Mouse (Mus musculus) mouse embryonic stem cell (cell line): ENCODE measurements around the gene Cdc42.

ENCODE experiments used
- in situ Hi-C, 2 experiments: fragments of 300-500 bp; cut with MboI; formaldehyde crosslinking; loops; 1 replicate in 1 of 2; 3 replicates in 1 of 2; pipeline ENCODE4 v1.14.3; 2019 to 2020; ENCODE audit warnings: low sequenced_read_pairs in 2 of 2, low pct_unique_long_range_greater_than_20kb in 1 of 2, mixed read lengths in 1 of 2; ENCODE audit not compliant: unreplicated experiment in 1 of 2

Gene Cdc42

DNA sequence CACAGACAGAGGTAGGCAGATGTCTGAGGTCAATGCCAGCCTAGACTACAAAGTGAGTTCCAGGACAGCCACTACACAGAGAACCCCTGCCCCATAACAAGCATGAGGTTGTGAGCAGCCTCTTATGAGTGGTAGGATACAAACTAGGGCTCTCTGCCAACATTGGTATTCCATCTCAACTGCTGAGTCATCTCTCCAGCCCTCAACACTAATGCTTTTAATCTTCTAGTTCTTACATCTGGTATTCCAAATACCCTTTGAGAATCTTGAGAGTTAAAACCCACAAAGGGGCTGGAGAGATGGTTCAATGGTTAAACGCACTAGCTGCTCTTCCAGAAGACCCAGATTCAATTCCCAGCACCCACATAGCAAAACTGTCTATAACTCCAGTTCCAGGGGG is 18.1 kb downstream of the Cdc42 start:
- in situ Hi-C loops, result no loop called here

DNA sequence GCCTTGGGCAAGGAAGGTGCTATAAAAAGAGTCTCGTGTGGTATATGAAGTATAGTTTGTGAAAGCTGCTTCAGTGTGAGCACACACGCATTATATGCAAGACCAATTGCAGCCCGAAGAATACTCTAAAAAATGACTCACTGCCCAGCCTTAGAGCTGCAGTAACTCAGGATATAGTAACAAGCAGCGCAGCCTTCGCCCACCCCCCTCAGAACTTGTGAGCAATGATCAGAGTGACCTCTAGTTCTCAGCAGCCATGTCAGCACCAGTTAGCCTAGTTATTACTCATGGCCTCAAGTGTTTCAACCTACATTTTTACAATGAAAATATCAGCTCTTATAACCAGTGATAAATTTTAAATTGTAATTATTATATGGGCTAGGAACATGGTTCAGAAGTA is 21.1 kb downstream of the Cdc42 start:
- in situ Hi-C loops, result no loop called here

DNA sequence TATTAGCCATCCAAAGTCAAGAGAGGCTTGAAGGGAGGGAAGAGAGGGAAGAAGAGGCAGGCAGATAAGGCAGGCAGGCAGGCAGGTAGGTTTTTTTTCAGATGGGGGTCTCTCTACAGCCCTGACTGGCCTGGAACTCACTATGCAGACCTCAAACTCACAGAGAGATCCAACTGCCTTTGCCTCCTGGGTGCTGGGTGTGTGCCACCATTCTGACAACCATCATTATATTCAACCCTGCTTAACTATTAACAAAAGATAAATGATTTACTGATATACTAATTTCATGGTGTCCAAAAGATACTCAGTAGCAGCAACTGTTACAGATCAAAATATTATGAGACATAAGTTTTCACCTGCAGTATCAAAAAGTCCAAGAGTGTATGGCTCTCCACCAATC is 25.5 kb downstream of the Cdc42 start:
- in situ Hi-C loops, result no loop called here

DNA sequence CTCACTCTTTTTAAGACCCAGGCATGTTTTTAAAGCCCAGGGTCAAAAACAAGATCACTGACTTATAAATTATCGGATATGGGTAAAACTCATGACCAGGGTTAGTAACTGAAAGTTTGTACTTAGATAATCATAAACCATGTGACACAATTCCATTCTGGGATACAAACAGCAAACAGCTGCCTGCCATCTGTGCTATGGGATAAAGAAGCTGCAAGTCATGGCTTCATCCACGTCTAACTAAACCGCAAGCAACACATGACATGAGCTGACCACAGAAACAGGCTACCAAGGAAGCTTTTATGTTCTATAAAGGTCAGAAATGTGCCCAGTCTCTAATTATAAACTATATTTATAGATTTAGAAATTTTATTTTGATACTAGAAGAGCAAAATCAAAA is 31.0 kb downstream of the Cdc42 start:
- in situ Hi-C loops, result no loop called here

DNA sequence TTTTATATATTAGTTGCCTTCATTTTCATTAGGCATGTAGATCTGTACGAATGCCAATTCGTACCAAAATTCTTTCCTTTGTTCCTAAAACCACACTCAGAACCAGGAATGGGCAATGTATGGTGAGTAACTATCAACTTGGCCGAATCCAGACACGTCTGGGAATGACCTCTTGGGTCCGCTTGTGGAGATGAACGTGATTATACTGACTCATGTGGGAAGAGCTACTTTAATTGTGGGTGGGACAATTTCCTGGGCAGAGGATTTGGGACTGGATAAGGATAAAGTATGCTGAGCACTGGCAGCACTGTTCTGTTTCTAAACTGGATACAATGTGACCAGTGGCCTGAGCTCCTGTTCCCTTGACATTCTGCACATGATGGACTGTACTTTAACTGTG is 32.6 kb downstream of the Cdc42 start:
- in situ Hi-C loops, result no loop called here

DNA sequence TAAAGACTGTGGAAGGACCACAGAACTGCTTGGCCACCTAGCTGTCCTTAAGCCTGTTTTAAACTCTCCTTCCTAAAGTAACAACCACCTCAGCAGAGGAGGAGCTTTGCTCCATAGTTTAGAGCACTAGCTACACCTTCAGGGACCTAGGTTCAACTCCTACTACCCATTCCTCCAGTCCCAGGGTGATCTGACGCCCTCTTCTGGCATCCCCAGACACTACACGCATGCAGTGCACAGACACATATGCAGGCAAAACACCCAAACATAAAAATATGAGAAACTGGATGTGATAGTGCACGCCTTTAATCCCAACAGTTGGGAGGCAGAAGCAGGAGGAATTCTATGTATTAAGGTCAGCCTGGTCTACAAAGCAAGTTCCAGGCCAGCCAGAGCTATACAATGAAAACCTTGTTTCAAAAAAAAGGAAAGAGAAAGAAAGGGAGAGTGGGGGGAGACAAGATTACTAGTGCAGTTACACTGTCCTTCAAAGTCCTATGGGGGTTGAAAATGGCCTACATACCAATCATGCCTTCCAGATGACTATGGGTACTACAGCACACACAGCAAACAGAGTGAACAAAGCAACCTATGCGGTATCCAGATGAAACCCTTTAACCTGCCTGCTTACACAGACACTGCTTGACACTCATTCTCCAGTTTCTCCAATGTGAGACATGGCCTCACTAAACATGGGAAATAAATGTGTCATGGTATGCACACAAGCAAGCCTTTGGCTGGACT is 41.3 kb downstream of the Cdc42 start:
- in situ Hi-C loops, result no loop called here

DNA sequence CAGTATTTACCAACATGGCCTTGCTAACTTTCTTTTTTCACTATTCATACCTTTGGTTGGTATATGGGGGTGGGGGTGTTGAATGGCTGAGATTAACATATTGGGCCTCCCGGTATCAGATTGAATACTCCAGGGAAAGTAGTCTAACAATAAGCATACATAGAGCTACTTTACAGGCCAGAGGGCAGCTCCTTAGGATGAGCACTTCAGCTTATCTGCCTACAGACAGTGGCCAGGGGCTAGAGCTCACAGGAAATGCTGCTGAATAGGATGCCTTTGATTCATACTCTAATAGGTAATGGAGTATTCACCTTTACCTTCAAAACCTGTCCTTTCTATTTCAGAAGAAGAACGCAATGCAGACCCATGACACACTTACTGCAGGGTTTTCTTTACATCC is 42.5 kb downstream of the Cdc42 start:
- in situ Hi-C loops, result no loop called here

DNA sequence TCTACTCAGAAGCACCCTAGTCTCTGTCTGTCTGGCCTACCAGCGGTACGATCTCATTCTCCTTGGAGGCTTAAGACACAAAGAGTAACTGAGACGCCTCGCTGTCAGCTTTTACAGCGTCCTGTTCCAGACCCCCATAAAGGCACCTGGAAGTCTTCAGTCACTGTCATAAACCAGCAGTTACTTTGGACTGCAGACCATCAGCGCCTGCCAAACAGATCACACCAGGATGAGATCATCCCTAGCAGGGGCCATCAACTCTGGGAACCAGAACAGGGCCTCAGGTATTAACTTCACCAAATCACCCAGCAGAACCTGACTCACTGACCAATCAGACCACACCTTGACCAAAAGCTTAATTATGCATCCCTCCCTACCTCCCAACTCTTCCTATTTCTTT is 43.0 kb downstream of the Cdc42 start:
- in situ Hi-C loops, result no loop called here

DNA sequence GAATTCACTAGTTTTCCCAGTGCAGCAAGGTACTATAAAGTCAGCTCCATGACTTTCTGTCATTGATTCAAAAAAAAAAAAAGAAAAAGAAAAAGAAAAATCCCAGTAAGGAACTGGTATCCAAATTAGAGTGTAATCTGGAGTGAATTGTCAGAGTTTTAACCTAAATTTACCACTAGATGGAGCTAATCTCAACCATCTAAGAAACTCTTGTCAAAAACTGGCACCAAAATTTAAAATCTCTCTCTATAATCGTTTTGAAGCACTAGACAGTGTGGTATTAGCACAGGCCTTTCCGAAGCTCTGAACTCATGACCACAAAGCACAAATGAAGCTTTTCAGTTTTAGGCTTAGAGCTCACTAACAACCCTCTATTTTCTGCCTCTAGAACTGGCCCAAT is 44.0 kb downstream of the Cdc42 start:
- in situ Hi-C loops, result no loop called here

DNA sequence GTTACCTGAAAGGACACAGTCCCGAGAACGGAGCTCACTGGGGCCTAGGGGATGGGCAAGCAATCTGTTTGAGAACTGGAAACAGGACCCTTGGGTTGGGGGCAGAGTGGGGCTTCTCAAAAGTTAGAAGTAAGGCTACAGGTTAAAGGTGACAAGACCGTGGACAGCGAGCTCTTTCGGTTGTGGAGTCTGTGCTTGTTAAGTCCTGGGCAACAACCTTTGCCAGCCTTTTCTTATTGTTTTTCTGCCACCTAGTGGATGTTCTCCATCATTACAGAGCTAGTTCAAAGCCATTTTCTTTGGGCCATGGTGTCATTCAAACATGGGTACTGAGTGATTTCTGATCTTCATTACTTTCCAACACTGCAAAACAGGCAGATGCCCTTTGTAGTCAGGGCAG is 49.1 kb downstream of the Cdc42 start:
- in situ Hi-C loops, result loop anchor here in 1 of 2 experiments (10.0 kb wide), 1 partner anchor 224 kb away; no protein-coding TSS in a partner anchor

DNA sequence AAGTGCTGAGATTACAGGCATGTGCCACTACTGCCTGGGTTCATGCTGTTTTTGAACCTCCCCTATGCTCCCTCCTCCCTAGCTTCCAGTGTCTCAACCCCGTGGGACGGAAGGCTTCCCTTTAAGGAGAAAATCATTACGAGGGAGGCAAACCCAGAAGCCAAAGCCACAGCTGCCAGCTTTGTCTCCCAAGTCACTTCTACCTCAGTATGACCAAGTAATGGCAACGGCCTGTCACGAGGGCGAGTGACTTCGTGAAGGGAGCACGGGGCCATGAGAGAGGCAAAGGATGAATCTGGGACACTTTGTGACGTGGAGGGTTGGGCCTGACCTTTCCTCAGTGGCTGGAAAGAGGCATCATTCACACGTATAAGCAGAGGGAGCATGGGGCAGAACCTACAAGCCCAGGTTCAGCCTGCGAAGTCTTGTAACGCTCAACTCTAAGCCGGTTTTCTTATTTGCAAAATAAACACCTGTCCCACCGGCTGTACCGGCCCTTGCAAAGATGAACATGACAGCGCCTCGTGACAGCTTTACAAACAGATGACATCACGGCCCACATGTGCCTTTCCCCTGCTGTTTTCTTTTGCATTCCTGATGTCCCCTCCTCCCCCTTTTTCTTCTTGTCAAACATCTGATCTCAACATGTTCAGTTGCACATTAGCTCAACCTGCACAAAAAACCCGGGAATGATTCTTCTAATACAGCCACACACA is 50.4 kb downstream of the Cdc42 start:
- in situ Hi-C loops, result loop anchor here in 1 of 2 experiments (10.0 kb wide), 1 partner anchor 222 kb away; no protein-coding TSS in a partner anchor

DNA sequence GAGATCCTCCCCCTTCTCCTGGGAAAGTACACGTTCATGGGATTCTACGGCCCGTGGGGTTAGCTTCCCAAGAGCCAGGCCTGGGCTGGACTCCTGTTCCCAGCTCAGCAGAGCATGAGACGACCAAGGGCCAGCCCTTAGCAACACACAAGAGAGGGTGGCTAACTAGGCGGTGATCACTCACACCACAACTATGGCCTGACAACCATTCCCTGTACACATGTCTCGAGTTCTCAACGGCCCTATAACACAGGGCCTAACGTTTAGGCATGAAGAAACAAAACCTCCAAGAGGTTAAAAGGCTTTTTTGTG is 51.0 kb downstream of the Cdc42 start:
- in situ Hi-C loops, result loop anchor here in 1 of 2 experiments (10.0 kb wide), 1 partner anchor 222 kb away; no protein-coding TSS in a partner anchor

DNA sequence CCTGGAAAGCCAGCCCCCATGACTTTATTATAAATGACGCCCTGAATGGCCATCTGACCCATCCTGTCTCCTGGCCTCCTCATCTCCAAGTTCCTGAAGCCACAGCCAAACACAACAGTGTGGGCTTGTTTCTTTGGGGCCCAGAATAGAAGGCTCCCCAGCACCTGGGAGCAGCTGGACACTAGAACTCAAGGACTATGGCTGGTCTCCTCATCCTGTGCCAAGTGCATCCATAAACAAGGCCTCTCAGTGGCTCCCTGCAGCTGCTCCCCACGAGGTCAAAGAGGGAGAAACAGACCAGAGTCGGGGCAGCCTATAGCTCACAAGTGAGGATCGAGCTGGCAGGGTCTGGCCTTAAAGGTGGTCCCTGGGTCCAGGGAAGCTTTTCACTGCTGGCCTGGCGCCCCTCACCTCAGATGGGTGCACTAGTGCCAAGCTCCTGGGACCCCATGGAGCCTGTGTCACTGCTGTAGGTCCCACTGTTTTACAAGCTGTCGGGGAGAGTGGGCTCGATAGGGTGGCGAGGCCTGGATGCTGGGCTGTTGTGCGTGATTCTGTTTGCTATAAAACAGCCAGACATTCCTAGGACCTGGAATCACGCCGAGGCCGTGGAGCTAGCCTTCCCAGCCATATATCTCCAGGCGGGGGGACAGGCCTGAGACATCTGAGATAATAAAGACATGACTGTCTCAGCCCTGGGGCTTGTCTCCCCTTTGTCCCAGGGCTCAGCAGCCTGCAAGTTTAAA is 51.5 kb downstream of the Cdc42 start:
- in situ Hi-C loops, result loop anchor here in 1 of 2 experiments (10.0 kb wide), 1 partner anchor 221 kb away; no protein-coding TSS in a partner anchor

DNA sequence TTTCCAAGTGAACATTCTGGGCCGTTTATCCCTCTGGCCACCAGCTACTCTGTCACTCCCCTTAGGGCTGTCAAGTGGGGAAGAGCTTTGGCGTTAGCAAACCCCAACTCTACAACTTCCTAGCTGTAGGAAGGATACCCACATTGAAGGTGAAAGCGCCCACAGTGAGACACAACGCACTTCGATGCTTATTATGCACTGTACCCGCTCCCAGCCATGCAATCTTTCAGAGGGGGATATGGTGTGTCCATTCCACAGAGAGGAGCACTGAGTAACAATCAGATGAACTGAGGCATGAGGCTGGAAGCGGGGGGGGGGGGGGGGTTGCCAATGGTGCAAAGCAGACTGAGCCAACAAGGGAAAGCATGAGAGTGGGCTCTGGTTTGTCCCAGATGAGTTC is 52.5 kb downstream of the Cdc42 start:
- in situ Hi-C loops, result loop anchor here in 1 of 2 experiments (10.0 kb wide), 1 partner anchor 220 kb away; no protein-coding TSS in a partner anchor

DNA sequence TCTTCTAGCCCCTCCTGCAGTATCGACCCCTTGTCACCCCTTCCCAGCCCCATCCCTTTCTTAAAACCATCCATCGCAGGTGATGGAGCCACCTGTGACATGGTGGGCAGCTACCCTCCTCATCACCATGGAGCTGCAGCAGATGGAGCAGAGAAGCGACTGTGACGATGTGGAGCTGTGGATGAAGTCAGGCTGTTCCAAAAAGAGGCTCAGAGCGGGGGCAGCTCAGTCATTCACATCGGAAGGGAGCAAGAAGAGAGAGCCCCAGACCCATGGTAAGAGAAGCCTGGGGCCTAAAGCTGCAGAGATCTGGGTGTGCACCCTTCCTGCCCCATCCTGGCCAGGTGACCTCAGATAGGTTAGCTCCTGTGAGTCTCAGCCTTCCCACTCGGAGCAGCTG is 53.4 kb downstream of the Cdc42 start:
- in situ Hi-C loops, result loop anchor here in 1 of 2 experiments (10.0 kb wide), 1 partner anchor 219 kb away; no protein-coding TSS in a partner anchor

DNA sequence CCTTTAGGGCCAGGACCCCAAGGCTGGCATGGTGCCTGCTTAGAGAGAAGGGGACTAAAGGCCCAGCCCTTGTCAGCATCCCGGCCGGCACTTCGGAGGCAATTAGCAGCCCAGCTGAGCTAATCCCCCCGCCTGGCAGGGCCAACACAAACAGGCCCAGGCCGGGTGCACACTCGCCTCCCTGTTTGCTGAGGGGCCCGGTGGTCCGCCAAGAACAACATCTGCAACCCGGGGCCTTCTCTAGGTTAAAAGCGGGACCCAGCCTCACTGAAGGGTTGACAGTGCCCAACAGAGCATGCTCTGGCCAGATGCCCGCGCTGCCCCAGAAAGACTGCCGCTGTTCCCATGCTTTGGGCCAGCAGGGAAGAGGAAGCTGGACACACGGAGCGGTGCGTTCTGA is 55.9 kb downstream of the Cdc42 start:
- in situ Hi-C loops, result loop anchor here in 1 of 2 experiments (10.0 kb wide), 1 partner anchor 217 kb away; no protein-coding TSS in a partner anchor

DNA sequence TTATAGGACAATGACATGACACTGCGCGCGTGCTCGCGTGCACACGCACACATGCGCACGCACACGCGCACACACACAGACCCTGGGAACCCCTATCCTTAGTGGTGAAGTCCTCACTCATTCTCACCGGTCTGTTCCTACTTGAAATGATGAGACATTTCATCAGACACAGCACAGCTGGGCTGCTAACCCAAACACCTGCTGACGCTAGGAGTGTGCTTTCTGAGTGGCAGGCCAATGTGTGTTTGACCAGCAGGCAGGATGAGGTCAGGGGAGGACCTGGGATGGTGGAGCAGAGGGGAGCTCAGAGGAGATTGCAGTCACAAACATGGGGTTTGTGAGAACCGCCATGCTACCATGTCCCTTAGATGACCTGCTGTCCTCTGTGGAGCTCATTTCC is 57.3 kb downstream of the Cdc42 start:
- in situ Hi-C loops, result loop anchor here in 1 of 2 experiments (10.0 kb wide), 1 partner anchor 215 kb away; no protein-coding TSS in a partner anchor

DNA sequence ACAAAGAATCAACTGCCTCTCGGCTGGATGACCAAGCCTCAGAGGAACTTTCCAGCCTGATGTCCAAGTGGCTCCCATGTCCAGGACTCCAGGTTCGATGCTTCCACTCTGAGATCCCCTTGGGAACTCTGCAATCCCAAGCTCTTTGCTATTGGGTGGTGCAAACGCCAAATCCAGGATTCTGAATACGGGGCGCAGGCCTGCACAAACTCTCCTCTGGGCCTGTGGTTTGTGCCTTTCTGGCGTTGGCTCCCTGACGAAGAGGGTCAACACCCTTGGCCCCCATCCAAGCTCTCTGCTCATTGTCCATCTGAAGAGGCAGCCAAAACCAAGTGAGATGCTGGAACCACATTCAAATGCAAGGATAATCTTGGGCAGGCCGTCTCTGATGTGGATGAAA is 59.1 kb downstream of the Cdc42 start:
- in situ Hi-C loops, result no loop called here

DNA sequence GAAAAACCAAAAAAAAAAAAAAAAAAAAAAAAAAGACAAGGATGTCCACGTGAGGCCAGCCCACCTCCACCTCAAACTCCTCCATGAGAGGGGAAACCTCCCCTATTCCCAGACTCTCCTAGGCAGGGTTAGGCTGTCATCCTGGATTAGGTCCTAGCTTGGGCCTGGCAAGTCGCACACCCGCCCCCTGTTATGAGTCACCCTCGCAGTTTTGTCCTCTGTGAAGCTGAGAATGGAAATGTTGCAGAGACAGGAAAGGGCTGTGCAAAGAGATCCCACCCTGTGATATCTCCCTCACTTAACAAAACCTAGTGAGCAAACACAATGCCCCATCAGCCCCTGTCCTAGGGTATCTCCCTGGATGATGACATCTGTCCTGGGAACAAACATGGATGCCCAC is 59.9 kb downstream of the Cdc42 start:
- in situ Hi-C loops, result no loop called here
